Mouse (Mus musculus) lung, adult 2 months (tissue): ENCODE data around the gene BC003965.

ENCODE experiments used
- CTCF ChIP-seq: fragments of 200-500 bp; IDR thresholded peaks from 2 replicates; pipeline ENCODE4 v1.5.1; 2011; ENCODE audit warnings: mild to moderate bottlenecking, low read length, control low read depth; ENCODE audit not compliant: insufficient read depth
- POLR2A ChIP-seq: fragments of 200-500 bp; IDR thresholded peaks from 2 replicates; pipeline ENCODE4 v1.6.1; 2011; ENCODE audit warnings: low read depth, mild to moderate bottlenecking, control low read depth, low read length, borderline replicate concordance; ENCODE audit errors: extremely low read depth

DNA sequence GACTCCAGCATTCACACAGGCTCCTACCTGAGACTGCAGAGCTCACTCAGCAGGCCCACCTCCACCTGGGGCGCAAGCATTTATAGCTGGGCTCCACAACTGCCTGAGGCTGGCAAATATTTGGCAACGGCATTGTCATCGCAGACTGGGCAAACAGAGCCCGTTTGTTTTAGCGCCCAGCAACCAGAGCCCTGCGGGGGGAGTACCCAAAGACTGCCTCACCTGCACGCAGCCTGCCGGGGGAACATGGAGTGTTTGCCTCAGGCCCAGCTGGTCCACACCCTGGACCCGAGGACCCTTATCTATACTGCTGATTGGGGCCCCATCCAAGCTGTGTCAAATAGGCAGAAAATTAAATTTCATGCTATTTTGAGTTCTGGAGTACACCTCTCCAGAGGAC is 8.9 kb upstream of the BC003965 start, which contains the start of gene Gm38655:
- TF ChIP-seq POLR2A (no peak; the same call in 1 of the 2 replicates), CTCF (no peak)
